Mouse (Mus musculus) hematopoietic stem cell, adult 5-6 weeks (primary cell): Measurements from ENCODE around the gene Tmem117. TPM values are rescaled to one million over a fixed set of nuclear protein-coding genes. Genes with fewer than 3 reads are reported as not detected.

Experiments used
- ATAC-seq, 2 experiments: fragments of 125-278 bp in 1 of 2; replicated peaks in 1 of 2; 2 replicates each; pipeline ENCODE4 v1.8.0; 2016 to 2017; ENCODE audit warnings: inconsistent platforms in 2 of 2, mild to moderate bottlenecking in 2 of 2, moderate number of reproducible peaks in 2 of 2, low read depth in 1 of 2, moderate TSS enrichment in 1 of 2; ENCODE audit not compliant: low FRiP score in 2 of 2, poor library complexity in 2 of 2, severe bottlenecking in 2 of 2, insufficient read depth in 1 of 2, low TSS enrichment in 1 of 2
- total RNA-seq: library from RNA; stranded (forward); fragments of 172-1452, 232-1000 nt; gene quantifications from 2 replicates; pipeline ENCODE4 v1.2.3, GENCODE M21; 2017

The Tmem117 gene
- total RNA-seq, 1 experiment from 2014 or later = not detected

GRCm38 (mm10) chr15:94927986-94928385 lies 299.0 kb downstream of the Tmem117 start:
- ATAC-seq = no peak

- no peak for ATAC-seq
These were observed 301.7 kb downstream of the Tmem117 start for GRCm38 (mm10) chr15:94930743-94931142.

- ATAC-seq = no peak
These were observed 304.0 kb downstream of the Tmem117 start for GRCm38 (mm10) chr15:94933044-94933443.

- no peak for ATAC-seq
These were observed 304.4 kb downstream of the Tmem117 start for GRCm38 (mm10) chr15:94933480-94933879.

- no peak for ATAC-seq
These were observed 312.9 kb downstream of the Tmem117 start for GRCm38 (mm10) chr15:94941954-94942353.

- ATAC-seq = no peak
These were observed 313.4 kb downstream of the Tmem117 start for GRCm38 (mm10) chr15:94942465-94942864.

GRCm38 (mm10) chr15:94943891-94944290 lies 314.9 kb downstream of the Tmem117 start:
- ATAC-seq = no peak

GRCm38 (mm10) chr15:94951382-94952048 lies 322.5 kb downstream of the Tmem117 start:
- no peak for ATAC-seq

GRCm38 (mm10) chr15:94956697-94957096 lies 327.7 kb downstream of the Tmem117 start:
- no peak for ATAC-seq

GRCm38 (mm10) chr15:94957202-94957601 lies 328.2 kb downstream of the Tmem117 start:
- ATAC-seq = no peak

GRCm38 (mm10) chr15:94967004-94967403 lies 338.0 kb downstream of the Tmem117 start:
- no peak for ATAC-seq

GRCm38 (mm10) chr15:94968403-94969180 lies 339.6 kb downstream of the Tmem117 start:
- no peak for ATAC-seq

- no peak for ATAC-seq
These were observed 352.8 kb downstream of the Tmem117 start for GRCm38 (mm10) chr15:94981798-94982197.

GRCm38 (mm10) chr15:94995352-94995751 lies 366.3 kb downstream of the Tmem117 start:
- ATAC-seq = no peak

GRCm38 (mm10) chr15:95005121-95005824 lies 376.2 kb downstream of the Tmem117 start:
- ATAC-seq = no peak

GRCm38 (mm10) chr15:95022251-95022650 lies 393.2 kb downstream of the Tmem117 start:
- ATAC-seq = no peak

- ATAC-seq = no peak
These were observed 395.4 kb downstream of the Tmem117 start for GRCm38 (mm10) chr15:95024401-95024800.

- no peak for ATAC-seq
These were observed 399.9 kb downstream of the Tmem117 start for GRCm38 (mm10) chr15:95028862-95029486.
